Mouse (Mus musculus) hindbrain, embryonic 14.5 days (tissue): Measurements from ENCODE around the gene Hkdc1. TPM values are rescaled to one million over a fixed set of nuclear protein-coding genes. Genes with fewer than 3 reads are reported as not detected.

Experiments used
- ATAC-seq: fragments of 200-750 bp; cut with Nextera tagmentation; 2 replicates; pipeline ENCODE4 v1.8.0; 2017; ENCODE audit warnings: moderate number of reproducible peaks, mild to moderate bottlenecking, moderate TSS enrichment, moderate library complexity; ENCODE audit not compliant: low FRiP score
- DNase-seq: peaks from one replicate; pipeline ENCODE4 v3.0.0-alpha.2; 2015; ENCODE audit warnings: low spot score
- H3K27ac ChIP-seq: fragments of 300-500 bp; sonication (generic); 2 replicates; pipeline ENCODE4 v1.5.1; 2014; ENCODE audit warnings: mild to moderate bottlenecking, moderate library complexity
- H3K27me3 ChIP-seq: fragments of 300-500 bp; sonication (generic); 2 replicates; pipeline ENCODE4 v1.6.1; 2014; ENCODE audit warnings: mild to moderate bottlenecking, low read length, mixed read lengths; ENCODE audit not compliant: control insufficient read depth, insufficient read depth
- H3K36me3 ChIP-seq: fragments of 300-500 bp; sonication (generic); replicated peaks from 2 replicates; pipeline ENCODE4 v1.6.1; 2014; ENCODE audit not compliant: control insufficient read depth, insufficient read depth
- H3K4me1 ChIP-seq: fragments of 300-500 bp; sonication (generic); replicated peaks from 2 replicates; pipeline ENCODE4 v1.6.1; 2014; ENCODE audit warnings: antibody characterized with exemption, low read length, mixed read lengths; ENCODE audit not compliant: control insufficient read depth, insufficient read depth
- H3K4me2 ChIP-seq: fragments of 300-500 bp; sonication (generic); replicated peaks from 2 replicates; pipeline ENCODE4 v1.6.1; 2014; ENCODE audit warnings: mild to moderate bottlenecking, moderate library complexity
- H3K4me3 ChIP-seq: fragments of 300-500 bp; sonication (generic); replicated peaks from 2 replicates; pipeline ENCODE4 v1.5.1; 2014; ENCODE audit warnings: mild to moderate bottlenecking, low read length
- H3K9ac ChIP-seq: fragments of 300-500 bp; sonication (generic); 2 replicates; pipeline ENCODE4 v1.6.1; 2014
- H3K9me3 ChIP-seq: fragments of 300-500 bp; sonication (generic); 2 replicates; pipeline ENCODE4 v1.6.1; 2016; ENCODE audit warnings: low read length; ENCODE audit not compliant: control insufficient read depth
- WGBS: fragments of 180-500 bp; shearing (Covaris S2); extraction: QIAGEN DNeasy Blood & Tissue Kit; methylation state at CpG from one replicate; pipeline ENCODE4 v1.1.7; 2014; 5-methylcytosine and 5-hydroxymethylcytosine counted together
- polyA plus RNA-seq: library from polyadenylated mRNA; unstranded; fragments of >200 nt; fragmentation: Nextera tagmentation; extraction: Ambion mirVana; gene quantifications from 2 replicates; pipeline ENCODE4 v1.2.1, GENCODE M21; 2014

Hkdc1 gene
- polyA plus RNA-seq, 1 experiment from 2014 or later, result 0.59 TPM

DNA sequence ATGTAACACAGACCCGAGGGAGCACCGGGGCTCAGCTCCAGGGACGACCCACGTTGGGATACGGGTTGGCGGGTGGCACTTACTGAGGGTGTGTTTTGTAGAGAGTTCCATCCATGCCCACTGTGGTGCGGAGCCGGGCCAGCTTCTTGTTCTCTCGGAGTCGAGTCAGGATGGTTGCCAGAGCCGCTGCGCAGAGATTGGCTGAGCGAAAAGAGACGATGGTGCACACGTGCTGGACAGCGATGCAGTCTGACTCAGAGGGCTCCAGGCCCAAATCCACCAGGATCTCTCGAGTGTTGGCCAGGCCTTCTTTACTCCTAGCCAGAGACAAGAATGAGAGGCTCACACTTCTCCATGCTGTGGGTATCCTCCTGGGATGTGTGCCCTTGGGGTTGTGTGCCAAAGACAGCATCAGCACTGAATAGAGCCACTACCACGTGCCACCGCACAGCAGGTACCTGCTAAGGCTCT is 20.6 kb downstream of the Hkdc1 start:
- ATAC-seq, result no peak
- 87% methylated on average over 19 of the region's 19 CpGs for WGBS
- Histone ChIP-seq H3K27ac (no peak overlapping the region), H3K36me3 (no peaks in the 10 kb centered on the region), H3K4me1 (no peaks in the 10 kb centered on the region), H3K4me2 (no peak overlapping the region), H3K27me3 (no peaks in the 10 kb centered on the region), H3K4me3 (no peak overlapping the region), H3K9ac (no peak overlapping the region), H3K9me3 (no peaks in the 10 kb centered on the region)
- DNase-seq, result no peak

- Histone ChIP-seq H3K27me3 (no peaks in the 10 kb centered on the region), H3K9me3 (no peaks in the 10 kb centered on the region), H3K4me2 (no peak overlapping the region), H3K4me1 (no peaks in the 10 kb centered on the region), H3K36me3 (no peaks in the 10 kb centered on the region), H3K9ac (no peak overlapping the region), H3K4me3 (no peak overlapping the region), H3K27ac (no peak overlapping the region)
- no peak for DNase-seq
- ATAC-seq, result no peak
- WGBS, result 83% methylated on average over 3 of the region's 3 CpGs
These were observed 39.3 kb downstream of the Hkdc1 start for GRCm38 (mm10) chr10:62383011-62383410.

DNA sequence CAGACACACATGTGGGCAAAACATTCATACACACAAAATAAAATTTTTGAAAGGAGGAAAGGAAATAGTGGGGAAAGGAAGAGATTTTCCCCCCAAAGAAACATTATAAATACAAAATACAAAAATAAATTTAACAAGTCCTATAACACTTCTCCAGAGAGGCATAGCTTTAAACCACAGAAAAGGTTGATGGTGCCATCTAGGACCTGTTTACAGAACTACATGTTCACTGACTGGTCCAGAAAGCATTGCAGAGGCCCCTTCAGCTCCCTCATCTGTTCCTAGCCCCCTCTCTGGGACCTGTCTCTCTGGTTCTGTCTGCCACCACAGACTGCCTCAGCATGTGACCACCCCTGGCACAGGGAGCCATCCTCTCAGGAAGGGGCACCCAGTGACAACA is 41.4 kb downstream of the Hkdc1 start:
- Histone ChIP-seq H3K4me1 (no peaks in the 10 kb centered on the region), H3K9ac (no peak overlapping the region), H3K9me3 (no peaks in the 10 kb centered on the region), H3K4me3 (no peak overlapping the region), H3K36me3 (no peaks in the 10 kb centered on the region), H3K27ac (no peak overlapping the region), H3K27me3 (no peaks in the 10 kb centered on the region), H3K4me2 (no peak overlapping the region)
- no peak for DNase-seq
- ATAC-seq, result no peak

DNA sequence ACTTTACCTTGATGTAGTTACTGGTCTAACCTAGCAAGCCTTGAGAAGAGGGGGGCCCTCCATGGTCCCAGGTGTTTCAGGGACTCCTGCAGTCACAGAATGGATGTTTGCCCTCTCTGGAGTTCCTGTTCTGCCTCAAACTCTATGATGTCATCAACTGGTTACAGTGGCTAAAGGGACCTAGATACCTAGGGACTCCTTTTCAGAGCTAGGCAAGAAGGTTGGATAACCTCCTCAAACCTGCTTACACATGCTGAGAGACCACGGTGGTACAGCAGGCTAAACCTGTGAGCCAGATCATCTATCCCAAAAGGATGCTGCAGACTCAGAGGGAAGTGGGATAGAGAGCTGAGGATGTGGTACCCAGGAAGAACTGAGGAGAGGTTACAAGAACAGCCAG is 42.5 kb downstream of the Hkdc1 start, which contains the start of gene Hk1:
Gene Hk1, minus strand, starts transcription at position 101 of the 400 bp plus-strand sequence.
- no peaks in the 10 kb centered on the region for H3K36me3 ChIP-seq

DNA sequence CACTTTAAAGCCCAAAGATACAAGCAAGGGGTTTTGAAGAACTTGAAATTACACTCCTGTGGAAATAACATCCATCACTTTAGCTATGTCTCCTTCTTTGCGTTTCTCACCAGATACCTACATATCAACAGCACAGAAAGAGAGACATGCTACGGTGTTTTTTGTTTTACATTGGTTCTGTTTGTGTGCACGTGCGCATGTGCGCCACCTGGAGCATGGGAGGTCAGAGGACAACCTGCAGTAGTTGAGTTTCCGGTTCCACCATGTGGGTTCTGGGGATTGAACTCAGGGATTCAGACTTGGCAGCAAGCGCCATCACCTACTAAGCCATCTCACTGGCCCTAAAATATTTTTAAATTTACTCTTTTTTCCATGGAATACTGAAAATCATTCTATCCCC is 63.5 kb downstream of the Hkdc1 start:
- Histone ChIP-seq H3K9me3 (no peaks in the 10 kb centered on the region), H3K27me3 (no peaks in the 10 kb centered on the region), H3K27ac (no peak overlapping the region), H3K36me3 (no peaks in the 10 kb centered on the region), H3K4me3 (no peak overlapping the region), H3K9ac (no peak overlapping the region), H3K4me1 (no peaks in the 10 kb centered on the region), H3K4me2 (no peak overlapping the region)
- no peak for DNase-seq
- 91% methylated on average over 7 of the region's 7 CpGs for WGBS
- ATAC-seq, result no peak

More for the DNA sequence above, 42.5 kb downstream of the Hkdc1 start, which contains the start of gene Hk1:
- WGBS, result 85% methylated on average over 1 of the region's 1 CpGs
- H3K4me1 ChIP-seq, result no peaks in the 10 kb centered on the region
- H3K9ac ChIP-seq, result no peak within 1 kb of the TSS
- ATAC-seq, result no peak
- no peaks in the 10 kb centered on the region for H3K27me3 ChIP-seq
- no peak within 1 kb of the TSS for H3K4me2 ChIP-seq
- H3K27ac ChIP-seq, result no peak within 1 kb of the TSS
- H3K4me3 ChIP-seq, result no peak within 1 kb of the TSS
- no peaks in the 10 kb centered on the region for H3K9me3 ChIP-seq
- no peak for DNase-seq

- no peaks in the 10 kb centered on the region for H3K4me1 ChIP-seq
- no peak overlapping the region for H3K4me3 ChIP-seq
- no peak; the same call in 1 of the 2 replicates for ATAC-seq
- H3K36me3 ChIP-seq, result no peaks in the 10 kb centered on the region
- no peaks in the 10 kb centered on the region for H3K27me3 ChIP-seq
- 77% methylated on average over 17 of the region's 17 CpGs for WGBS
- no peak overlapping the region for H3K4me2 ChIP-seq
- no peak overlapping the region for H3K27ac ChIP-seq
- no peaks in the 10 kb centered on the region for H3K9me3 ChIP-seq
- no peak for DNase-seq
- no peak overlapping the region for H3K9ac ChIP-seq
These were observed 66.1 kb downstream of the Hkdc1 start for GRCm38 (mm10) chr10:62356105-62356730.

- DNase-seq, result no peak
- no peak for ATAC-seq
- peaks cover 5% of the 10 kb centered on the region; the same call in 1 of the 2 replicates for H3K4me1 ChIP-seq
- no peak overlapping the region for H3K9ac ChIP-seq
- H3K27ac ChIP-seq, result no peak overlapping the region
- no peak overlapping the region for H3K4me3 ChIP-seq
- H3K4me2 ChIP-seq, result no peak overlapping the region
- no peaks in the 10 kb centered on the region for H3K9me3 ChIP-seq
- H3K27me3 ChIP-seq, result no peaks in the 10 kb centered on the region
- WGBS, result 82% methylated on average over 5 of the region's 5 CpGs
- no peaks in the 10 kb centered on the region for H3K36me3 ChIP-seq
These were observed 77.1 kb downstream of the Hkdc1 start for GRCm38 (mm10) chr10:62345147-62345546.

DNA sequence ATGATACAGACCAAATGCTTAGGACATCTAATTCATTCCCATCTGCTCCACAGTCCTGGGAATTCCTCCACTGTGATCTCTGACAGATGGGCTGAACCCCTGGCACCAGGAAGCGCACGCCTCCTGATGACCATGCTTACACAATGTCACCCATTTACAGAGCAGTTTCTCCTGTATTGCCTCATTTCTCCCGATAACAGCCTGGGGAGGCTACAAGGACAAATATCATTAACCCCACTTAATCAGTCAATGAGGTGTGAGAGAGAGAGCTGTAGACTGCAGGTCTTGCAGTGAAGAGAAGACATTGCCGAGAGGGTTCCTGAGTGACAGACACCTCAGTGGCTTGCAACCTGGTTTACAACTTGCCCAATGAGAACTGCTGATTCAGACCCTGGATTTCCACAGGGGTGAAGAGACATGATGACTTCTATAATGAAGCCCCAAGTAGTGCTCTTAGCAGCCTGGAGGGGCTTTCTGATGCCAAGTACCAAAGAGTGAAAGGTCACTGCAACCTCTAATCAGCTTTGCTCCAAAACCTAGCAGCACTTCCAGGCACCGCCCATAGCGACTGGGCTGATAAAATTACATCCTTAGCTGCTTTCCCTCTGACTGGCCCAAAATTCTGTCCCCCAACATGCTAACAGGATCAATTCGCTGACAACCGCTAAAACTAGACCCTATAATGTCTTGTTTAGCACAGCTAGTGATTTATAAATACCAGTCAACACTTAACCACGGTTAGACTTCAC is 78.1 kb downstream of the Hkdc1 start:
- Histone ChIP-seq H3K9me3 (no peaks in the 10 kb centered on the region), H3K9ac (no peak overlapping the region), H3K27ac (no peak overlapping the region), H3K4me1 (peaks cover 5% of the 10 kb centered on the region; the same call in 1 of the 2 replicates), H3K36me3 (no peaks in the 10 kb centered on the region), H3K4me3 (no peak overlapping the region), H3K27me3 (no peaks in the 10 kb centered on the region), H3K4me2 (no peak overlapping the region)
- ATAC-seq (no peak), DNase-seq (no peak)
- WGBS, result 84% methylated on average over 9 of the region's 9 CpGs

DNA sequence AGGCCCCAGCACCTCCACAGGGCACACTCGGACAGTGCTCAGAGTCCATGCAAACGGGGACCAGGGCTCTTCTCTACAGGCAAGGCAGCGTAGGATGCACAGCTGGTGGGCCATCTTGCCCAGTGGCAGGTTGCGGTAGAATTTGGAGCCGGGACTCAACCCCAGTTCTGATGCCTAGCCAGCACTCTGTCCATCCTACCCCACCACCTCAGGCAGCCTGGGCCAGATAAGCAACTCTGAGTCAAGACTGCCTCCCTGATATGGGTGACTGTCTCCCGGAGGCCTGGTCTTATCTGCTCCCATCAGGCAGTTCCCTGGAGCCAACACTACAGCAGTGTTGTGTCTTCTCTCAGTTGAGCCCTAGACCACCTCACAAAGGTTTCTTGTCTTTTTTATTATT is 79.8 kb downstream of the Hkdc1 start:
- no peak for DNase-seq
- H3K4me1 ChIP-seq, result peaks cover 18% of the 10 kb centered on the region
- no peak overlapping the region for H3K4me2 ChIP-seq
- no peak for ATAC-seq
- no peak overlapping the region for H3K4me3 ChIP-seq
- no peak overlapping the region for H3K9ac ChIP-seq
- no peaks in the 10 kb centered on the region for H3K9me3 ChIP-seq
- no peaks in the 10 kb centered on the region for H3K36me3 ChIP-seq
- H3K27me3 ChIP-seq, result no peaks in the 10 kb centered on the region
- no peak overlapping the region for H3K27ac ChIP-seq
- 86% methylated on average over 6 of the region's 6 CpGs for WGBS
